Mouse (Mus musculus): ENCODE results near the gene Ctdspl.

DNA sequence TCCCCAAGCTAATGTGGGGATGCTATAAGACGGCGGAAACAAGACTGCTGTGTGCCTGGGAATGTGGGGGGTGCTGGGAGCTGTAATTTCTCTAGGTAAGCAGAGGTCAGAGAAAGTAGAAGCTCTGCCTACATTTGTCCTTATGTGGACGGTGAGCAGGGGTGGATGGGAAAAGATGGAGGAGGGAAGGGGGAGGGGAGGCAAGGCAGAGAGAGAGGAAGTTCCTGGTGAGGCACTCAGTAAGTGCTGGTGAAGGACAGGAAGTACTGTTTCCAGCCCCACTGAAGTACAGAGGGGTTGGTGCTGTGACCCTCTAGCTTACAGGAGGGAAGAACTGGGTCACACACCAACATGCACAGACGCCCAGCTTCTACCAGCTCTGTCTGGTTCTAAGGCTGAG, 138.0 kb downstream of the Ctdspl start:
- TF ChIP-seq USF1 (IDR thresholded peaks at IDR 0.05; ENCODE audit: low read depth) = no peak
- no peak for TF ChIP-seq E2F4 (IDR thresholded peaks at IDR 0.05; ENCODE audit: insufficient read depth)
- no peak for TF ChIP-seq MYOD1 (IDR thresholded peaks at IDR 0.05; ENCODE audit: control insufficient read depth in 1 of 3, insufficient read length in 2 of 3, low read depth in 2 of 3)
- no peak for TF ChIP-seq POLR2A (IDR thresholded peaks at IDR 0.05; ENCODE audit: insufficient read length, low read depth)

All from myocyte (in vitro differentiated cells).